Mouse (Mus musculus) liver, adult 2 months (tissue): ENCODE data around the gene Sec24b. TPM values are rescaled to one million over a fixed set of nuclear protein-coding genes. Genes with fewer than 3 reads are reported as not detected.

ENCODE experiments used
- DNase-seq: peaks from one replicate; pipeline ENCODE4 v3.0.0-alpha.2; 2011; ENCODE audit warnings: low read depth, low spot score; ENCODE audit errors: extremely low read depth
- H3K27ac ChIP-seq: fragments of 200-500 bp; replicated peaks from 2 replicates; pipeline ENCODE4 v1.5.1; 2012; ENCODE audit warnings: low read depth, mild to moderate bottlenecking, control low read depth, inconsistent platforms, low read length; ENCODE audit not compliant: insufficient read depth
- H3K27me3 ChIP-seq: fragments of 200-500 bp; 2 replicates; pipeline ENCODE4 v1.6.1; 2012; ENCODE audit warnings: mild to moderate bottlenecking, moderate library complexity, low read length, inconsistent platforms; ENCODE audit not compliant: control insufficient read depth, insufficient read depth
- H3K36me3 ChIP-seq: fragments of 200-500 bp; 2 replicates; pipeline ENCODE4 v1.6.1; 2012; ENCODE audit warnings: low read length, inconsistent platforms; ENCODE audit not compliant: control insufficient read depth, insufficient read depth
- H3K4me1 ChIP-seq: fragments of 200-500 bp; 2 replicates; pipeline ENCODE4 v1.6.1; 2011; ENCODE audit warnings: low read length; ENCODE audit not compliant: control insufficient read depth, insufficient read depth
- H3K4me3 ChIP-seq: fragments of 200-500 bp; 2 replicates; pipeline ENCODE4 v1.5.1; 2011; ENCODE audit warnings: low read depth, mild to moderate bottlenecking, control low read depth, low read length, moderate library complexity; ENCODE audit not compliant: insufficient read depth
- H3K79me2 ChIP-seq: fragments of 200-500 bp; 2 replicates; pipeline ENCODE4 v1.6.1; 2012; ENCODE audit warnings: inconsistent platforms, mild to moderate bottlenecking, low read length, moderate library complexity; ENCODE audit not compliant: control insufficient read depth, insufficient read depth
- H3K9ac ChIP-seq: fragments of 200-500 bp; 2 replicates; pipeline ENCODE4 v1.6.1; 2012; ENCODE audit warnings: low read depth, mild to moderate bottlenecking, control low read depth, inconsistent platforms, low read length
- CTCF ChIP-seq: fragments of 200-500 bp; IDR thresholded peaks from 2 replicates; pipeline ENCODE4 v1.5.1; 2011; ENCODE audit warnings: low read depth, low read length, control low read depth
- POLR2A ChIP-seq: fragments of 200-500 bp; IDR thresholded peaks from 2 replicates; pipeline ENCODE4 v1.6.1; 2011; ENCODE audit warnings: low read length, control low read depth; ENCODE audit not compliant: insufficient read depth; ENCODE audit errors: extremely low read depth
- WGBS: fragments of 180-500 bp; shearing (Covaris S2); methylation state at CpG from one replicate; pipeline ENCODE4 v1.1.7; 2018; 5-methylcytosine and 5-hydroxymethylcytosine counted together
- polyA plus RNA-seq: library from polyadenylated mRNA; depleted of rRNA; stranded (reverse); fragments of >200 nt; gene quantifications from 2 replicates; pipeline ENCODE4 v1.2.3, GENCODE M21; 2012
- total RNA-seq: library from RNA; depleted of rRNA; stranded (reverse); fragments of >200 nt; gene quantifications from 2 replicates; pipeline ENCODE4 v1.2.3, GENCODE M21; 2014

Gene Sec24b
- total and polyA plus RNA-seq, 2 experiments, result 7.9 to 15.8 TPM

DNA sequence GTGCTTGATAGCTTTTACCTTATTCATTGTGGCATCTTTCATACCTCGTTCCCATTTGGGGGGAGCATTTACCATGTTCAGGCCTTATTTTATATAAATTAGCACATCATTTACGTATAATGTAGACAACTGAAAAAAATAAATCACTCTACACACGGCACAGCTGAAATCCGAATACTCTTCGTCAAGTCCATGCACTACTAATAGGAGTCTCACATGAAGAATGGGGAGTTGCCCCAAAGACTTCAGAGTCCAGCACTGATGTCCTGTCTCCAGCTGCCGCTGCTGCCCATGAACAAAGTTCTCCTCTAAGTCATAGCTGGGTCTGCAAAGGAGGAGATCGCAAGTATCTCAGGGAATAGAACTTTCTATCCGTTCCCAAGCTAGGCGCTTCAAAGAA is 15.9 kb upstream of the Sec24b start:
- Histone ChIP-seq H3K4me1 (no peaks in the 10 kb centered on the region), H3K9ac (no peak overlapping the region), H3K36me3 (no peaks in the 10 kb centered on the region), H3K27ac (no peak overlapping the region), H3K4me3 (no peak overlapping the region), H3K27me3 (no peaks in the 10 kb centered on the region), H3K79me2 (no peaks in the 10 kb centered on the region)
- WGBS, result 94% methylated on average over 9 of the region's 9 CpGs
- DNase-seq, result no peak
- TF ChIP-seq POLR2A, result no peak
- no peak for TF ChIP-seq CTCF

- H3K27me3 ChIP-seq, result no peaks in the 10 kb centered on the region
- H3K79me2 ChIP-seq, result no peaks in the 10 kb centered on the region
- no peaks in the 10 kb centered on the region for H3K4me1 ChIP-seq
- TF ChIP-seq POLR2A (no peak), CTCF (no peak)
- no peak overlapping the region for H3K4me3 ChIP-seq
- H3K36me3 ChIP-seq, result no peaks in the 10 kb centered on the region
- H3K9ac ChIP-seq, result no peak overlapping the region
- DNase-seq, result no peak
- no peak overlapping the region for H3K27ac ChIP-seq
- WGBS, result 67% methylated on average over 1 of the region's 1 CpGs
These were observed 14.4 kb upstream of the Sec24b start for GRCm38 (mm10) chr3:130075746-130076145.

- no peaks in the 10 kb centered on the region for H3K79me2 ChIP-seq
- TF ChIP-seq CTCF (no peak), POLR2A (no peak)
- no peaks in the 10 kb centered on the region for H3K4me1 ChIP-seq
- H3K27ac ChIP-seq, result no peak overlapping the region
- no peak overlapping the region for H3K4me3 ChIP-seq
- no peak overlapping the region for H3K9ac ChIP-seq
- H3K36me3 ChIP-seq, result no peaks in the 10 kb centered on the region
- peak; percentile 75 for DNase-seq
- WGBS, result 12% methylated on average over 10 of the region's 10 CpGs
- H3K27me3 ChIP-seq, result no peaks in the 10 kb centered on the region
These were observed 11.7 kb upstream of the Sec24b start for GRCm38 (mm10) chr3:130073085-130073484.

GRCm38 (mm10) chr3:130071918-130072317 is 10.6 kb upstream of the Sec24b start:
- no peaks in the 10 kb centered on the region for H3K79me2 ChIP-seq
- no peak for DNase-seq

GRCm38 (mm10) chr3:130060396-130061029 is 840 bp downstream of the Sec24b start:
- Histone ChIP-seq H3K79me2 (peaks cover 21% of the 10 kb centered on the region), H3K27me3 (no peaks in the 10 kb centered on the region), H3K4me3 (peak overlapping the region; percentile 94), H3K27ac (peak overlapping the region; percentile 62), H3K4me1 (peaks cover 14% of the 10 kb centered on the region), H3K9ac (peak overlapping the region; percentile 94), H3K36me3 (no peaks in the 10 kb centered on the region)
- peak; percentile 60 for DNase-seq
- 0 out of 2 replicates have a peak, but pooled peaks have one; percentile 40 for TF ChIP-seq POLR2A
- peak; percentile 52 for TF ChIP-seq CTCF
- WGBS, result under 1% methylated on average over 77 of the region's 92 CpGs

More at GRCm38 (mm10) chr3:130071918-130072317, 10.6 kb upstream of the Sec24b start:
- H3K36me3 ChIP-seq, result no peaks in the 10 kb centered on the region
- no peaks in the 10 kb centered on the region for H3K4me1 ChIP-seq
- no peak for TF ChIP-seq CTCF
- TF ChIP-seq POLR2A, result no peak
- H3K27ac ChIP-seq, result no peak overlapping the region
- no peak overlapping the region for H3K9ac ChIP-seq
- no peaks in the 10 kb centered on the region for H3K27me3 ChIP-seq
- no peak overlapping the region for H3K4me3 ChIP-seq
- WGBS, result 76% methylated on average over 2 of the region's 2 CpGs

GRCm38 (mm10) chr3:130059805-130060395 is 1.5 kb downstream of the Sec24b start:
- TF ChIP-seq POLR2A, result no peak
- no peak for TF ChIP-seq CTCF
- no peaks in the 10 kb centered on the region for H3K36me3 ChIP-seq
- H3K4me3 ChIP-seq, result peak overlapping the region; percentile 94
- H3K27me3 ChIP-seq, result no peaks in the 10 kb centered on the region
- peak overlapping the region; percentile 94 for H3K9ac ChIP-seq
- H3K27ac ChIP-seq, result peak overlapping the region; percentile 57
- peak; percentile 37 for DNase-seq
- peaks cover 14% of the 10 kb centered on the region for H3K4me1 ChIP-seq
- WGBS, result 1% methylated on average over 42 of the region's 42 CpGs
- peaks cover 21% of the 10 kb centered on the region for H3K79me2 ChIP-seq
